Mouse (Mus musculus): Measurements from ENCODE around the gene Mipol1. TPM values are rescaled to one million over a fixed set of nuclear protein-coding genes. Genes with fewer than 3 reads are reported as not detected.

The Mipol1 gene
- 8.1 and 8.8 TPM in 2 replicates for polyA plus RNA-seq (2014; fragmentation: Nextera tagmentation; extraction: Ambion mirVana)

DNA sequence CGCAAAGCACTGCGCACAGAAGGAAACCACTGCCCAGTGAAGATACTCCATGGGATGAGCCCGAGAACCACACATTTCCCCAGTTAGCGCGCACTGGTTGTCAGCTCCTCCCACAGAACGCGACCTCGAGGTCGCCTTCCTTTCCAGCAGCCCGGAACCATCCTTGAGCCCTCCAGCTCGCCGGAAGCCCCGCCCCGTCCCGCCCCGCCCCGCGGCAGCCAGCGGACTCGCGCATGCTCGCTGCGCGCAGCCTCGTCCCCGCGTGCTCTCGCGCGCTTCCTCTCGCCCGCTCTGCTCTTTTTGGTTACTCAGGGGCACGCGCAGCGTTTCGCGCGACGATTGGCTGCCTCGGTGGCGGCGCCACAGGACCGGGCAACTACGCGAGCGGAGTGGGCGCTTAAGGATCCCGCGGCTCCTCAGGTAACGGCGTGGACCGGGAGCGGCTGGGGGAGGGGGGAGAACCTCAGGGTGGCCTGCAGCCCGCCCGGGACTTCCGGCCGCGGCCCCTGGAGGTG lies at the start of gene Mipol1, which contains the start of gene Prps1l3:
TSS of gene Mipol1 (plus strand) at position 236 of the 515 bp plus-strand sequence.
TSS of gene Prps1l3 (plus strand) at position 221 of the 515 bp plus-strand sequence.
- H3K9me3 ChIP-seq (ENCODE audit: control insufficient read depth, low read length), result no peaks in the 10 kb centered on the region
- peak within 1 kb of the TSS; percentile 63 for H3K4me2 ChIP-seq (ENCODE audit: low read depth, low read length, severe bottlenecking)
- no peaks in the 10 kb centered on the region for H3K36me3 ChIP-seq (ENCODE audit: control insufficient read depth, insufficient read depth, low read length)
- DNase-seq (ENCODE audit: low spot score) (peak; percentile 98), ATAC-seq (replicated peaks; ENCODE audit: low FRiP score) (peak; percentile 96)
- peak within 1 kb of the TSS; percentile 59 for H3K4me3 ChIP-seq (ENCODE audit: low read depth, low read length)
- no peaks in the 10 kb centered on the region for H3K4me1 ChIP-seq (replicated peaks; ENCODE audit: control insufficient read depth, insufficient read depth, low read length)
- H3K27ac ChIP-seq (ENCODE audit: low read depth, low read length), result peak within 1 kb of the TSS; percentile 78
- no peaks in the 10 kb centered on the region for H3K27me3 ChIP-seq (ENCODE audit: control insufficient read depth, insufficient read depth, low read length)
- peak within 1 kb of the TSS; percentile 76 for H3K9ac ChIP-seq (ENCODE audit: low read length)
- WGBS, result under 1% methylated on average over 56 of the region's 58 CpGs

DNA sequence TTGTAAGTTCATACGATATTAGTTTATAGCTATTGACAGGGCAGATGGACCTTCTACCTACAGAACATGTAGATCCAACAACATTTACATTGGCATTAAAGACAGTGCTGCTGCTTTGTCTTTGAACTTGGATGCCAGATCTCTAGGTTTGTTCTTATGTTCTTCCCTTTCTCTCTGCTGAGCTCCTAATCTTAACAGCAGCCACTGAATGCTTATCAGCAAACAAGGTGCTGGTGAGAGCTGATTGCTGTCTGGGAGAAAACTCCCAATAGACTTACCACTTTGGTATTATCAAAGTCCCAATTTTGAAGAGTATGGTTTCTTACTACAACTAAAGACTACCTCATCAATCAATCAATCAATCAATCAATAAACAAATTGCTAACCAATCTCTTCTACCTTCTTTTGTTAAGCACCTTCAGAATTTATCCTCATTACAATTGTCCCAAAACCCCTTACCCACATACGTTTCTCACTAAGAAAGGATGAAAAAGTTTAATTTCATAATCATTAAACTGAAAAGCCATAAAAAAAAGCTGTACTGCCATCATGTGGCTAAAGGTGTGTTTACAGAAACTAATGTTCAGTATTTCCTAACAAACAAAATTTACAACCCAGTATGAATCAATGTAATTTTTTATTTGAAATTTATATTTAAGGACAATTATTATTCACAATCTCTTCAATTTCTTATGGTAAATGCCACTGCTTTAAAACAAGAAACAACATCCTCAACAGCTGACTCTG lies 45.7 kb upstream of the Mipol1 start:
- H3K27ac ChIP-seq (ENCODE audit: low read depth, low read length), result no peak overlapping the region
- H3K36me3 ChIP-seq (ENCODE audit: control insufficient read depth, insufficient read depth, low read length), result no peaks in the 10 kb centered on the region
- DNase-seq (ENCODE audit: low spot score), result no peak
- H3K4me2 ChIP-seq (ENCODE audit: low read depth, low read length, severe bottlenecking), result no peak overlapping the region
- peaks cover 2% of the 10 kb centered on the region; the same call in 1 of the 2 replicates for H3K4me1 ChIP-seq (replicated peaks; ENCODE audit: control insufficient read depth, insufficient read depth, low read length)
- H3K9ac ChIP-seq (ENCODE audit: low read length), result no peak overlapping the region
- H3K9me3 ChIP-seq (ENCODE audit: control insufficient read depth, low read length), result no peaks in the 10 kb centered on the region
- H3K4me3 ChIP-seq (ENCODE audit: low read depth, low read length), result no peak overlapping the region
- H3K27me3 ChIP-seq (ENCODE audit: control insufficient read depth, insufficient read depth, low read length), result no peaks in the 10 kb centered on the region
- ATAC-seq (replicated peaks; ENCODE audit: low FRiP score), result no peak
- 69% methylated on average over 2 of the region's 2 CpGs for WGBS

DNA sequence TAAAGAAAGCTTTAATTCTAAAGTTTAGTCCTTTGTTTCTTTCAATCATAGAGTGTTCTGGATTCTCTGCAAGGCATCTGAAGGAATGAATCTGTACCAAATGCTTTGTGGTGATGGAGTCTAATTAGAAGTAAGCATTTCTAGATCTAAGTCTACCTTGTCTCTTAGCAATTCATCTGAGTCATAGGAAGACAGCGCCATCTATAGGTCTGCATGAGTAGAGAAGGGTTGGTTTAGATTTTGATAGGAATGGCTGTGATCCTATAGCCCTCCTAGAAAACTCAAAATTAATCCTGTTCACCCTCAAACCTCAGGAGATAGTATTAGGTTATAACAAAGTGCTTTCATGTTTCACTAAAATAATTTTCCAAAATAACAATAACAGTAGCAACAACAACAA lies 44.8 kb upstream of the Mipol1 start:
- H3K9me3 ChIP-seq (ENCODE audit: control insufficient read depth, low read length), result no peaks in the 10 kb centered on the region
- no peak overlapping the region for H3K4me3 ChIP-seq (ENCODE audit: low read depth, low read length)
- no peaks in the 10 kb centered on the region for H3K27me3 ChIP-seq (ENCODE audit: control insufficient read depth, insufficient read depth, low read length)
- DNase-seq (ENCODE audit: low spot score) (no peak), ATAC-seq (replicated peaks; ENCODE audit: low FRiP score) (no peak)
- no peak overlapping the region for H3K4me2 ChIP-seq (ENCODE audit: low read depth, low read length, severe bottlenecking)
- H3K36me3 ChIP-seq (ENCODE audit: control insufficient read depth, insufficient read depth, low read length), result no peaks in the 10 kb centered on the region
- no peak overlapping the region for H3K9ac ChIP-seq (ENCODE audit: low read length)
- no peaks in the 10 kb centered on the region for H3K4me1 ChIP-seq (replicated peaks; ENCODE audit: control insufficient read depth, insufficient read depth, low read length)
- no peak overlapping the region for H3K27ac ChIP-seq (ENCODE audit: low read depth, low read length)
- WGBS, result 3% methylated on average over 1 of the region's 1 CpGs

DNA sequence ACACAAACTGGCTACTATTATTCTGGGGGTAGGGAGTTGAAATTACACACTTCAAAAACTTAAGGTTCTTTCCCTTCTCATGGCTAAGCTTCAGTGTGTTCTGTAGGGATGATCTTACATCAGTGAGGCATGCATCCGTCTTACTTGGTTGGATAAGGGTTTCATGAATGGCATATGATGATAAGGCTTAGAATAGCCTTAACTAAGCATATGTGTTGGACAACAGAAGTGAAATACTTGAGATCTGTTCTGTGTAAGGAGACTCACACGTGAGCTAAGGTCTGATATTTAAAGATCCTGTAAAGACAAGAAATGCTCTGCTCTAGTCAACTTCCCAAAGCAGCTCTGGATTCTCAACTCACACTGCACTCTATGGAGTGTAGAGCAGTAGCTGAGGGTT lies 44.1 kb upstream of the Mipol1 start:
- 83% methylated on average over 2 of the region's 2 CpGs for WGBS
- no peak overlapping the region for H3K27ac ChIP-seq (ENCODE audit: low read depth, low read length)
- no peak overlapping the region for H3K4me2 ChIP-seq (ENCODE audit: low read depth, low read length, severe bottlenecking)
- H3K9ac ChIP-seq (ENCODE audit: low read length), result no peak overlapping the region
- H3K9me3 ChIP-seq (ENCODE audit: control insufficient read depth, low read length), result no peaks in the 10 kb centered on the region
- H3K4me1 ChIP-seq (replicated peaks; ENCODE audit: control insufficient read depth, insufficient read depth, low read length), result no peaks in the 10 kb centered on the region
- no peaks in the 10 kb centered on the region for H3K36me3 ChIP-seq (ENCODE audit: control insufficient read depth, insufficient read depth, low read length)
- ATAC-seq (replicated peaks; ENCODE audit: low FRiP score) (no peak), DNase-seq (ENCODE audit: low spot score) (no peak)
- no peaks in the 10 kb centered on the region for H3K27me3 ChIP-seq (ENCODE audit: control insufficient read depth, insufficient read depth, low read length)
- H3K4me3 ChIP-seq (ENCODE audit: low read depth, low read length), result no peak overlapping the region

DNA sequence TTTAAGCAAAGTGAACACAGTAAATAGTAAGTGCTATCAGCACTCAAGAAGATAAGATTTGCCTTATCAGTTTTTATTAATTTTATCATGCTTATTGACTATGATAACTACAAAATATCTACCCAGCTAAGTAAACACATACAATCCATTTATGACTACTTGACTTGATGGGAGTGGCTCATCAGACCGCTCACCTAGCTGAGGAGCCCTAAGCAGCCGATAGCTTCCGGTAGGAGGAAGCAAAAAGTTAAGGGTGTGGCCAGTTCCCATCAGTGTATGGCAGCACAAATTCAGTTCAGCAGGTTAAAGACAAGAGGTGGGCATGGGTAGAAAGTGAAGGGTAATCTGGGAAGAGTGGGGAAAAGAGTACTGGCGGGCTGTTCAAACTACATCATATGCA lies 43.2 kb upstream of the Mipol1 start:
- Histone ChIP-seq H3K36me3 (ENCODE audit: control insufficient read depth, insufficient read depth, low read length) (no peaks in the 10 kb centered on the region), H3K27ac (ENCODE audit: low read depth, low read length) (no peak overlapping the region), H3K9ac (ENCODE audit: low read length) (no peak overlapping the region), H3K4me2 (ENCODE audit: low read depth, low read length, severe bottlenecking) (no peak overlapping the region), H3K4me3 (ENCODE audit: low read depth, low read length) (no peak overlapping the region), H3K9me3 (ENCODE audit: control insufficient read depth, low read length) (no peaks in the 10 kb centered on the region), H3K4me1 (replicated peaks; ENCODE audit: control insufficient read depth, insufficient read depth, low read length) (no peaks in the 10 kb centered on the region), H3K27me3 (ENCODE audit: control insufficient read depth, insufficient read depth, low read length) (no peaks in the 10 kb centered on the region)
- ATAC-seq (replicated peaks; ENCODE audit: low FRiP score), result no peak
- no peak for DNase-seq (ENCODE audit: low spot score)
- 91% methylated on average over 4 of the region's 4 CpGs for WGBS

DNA sequence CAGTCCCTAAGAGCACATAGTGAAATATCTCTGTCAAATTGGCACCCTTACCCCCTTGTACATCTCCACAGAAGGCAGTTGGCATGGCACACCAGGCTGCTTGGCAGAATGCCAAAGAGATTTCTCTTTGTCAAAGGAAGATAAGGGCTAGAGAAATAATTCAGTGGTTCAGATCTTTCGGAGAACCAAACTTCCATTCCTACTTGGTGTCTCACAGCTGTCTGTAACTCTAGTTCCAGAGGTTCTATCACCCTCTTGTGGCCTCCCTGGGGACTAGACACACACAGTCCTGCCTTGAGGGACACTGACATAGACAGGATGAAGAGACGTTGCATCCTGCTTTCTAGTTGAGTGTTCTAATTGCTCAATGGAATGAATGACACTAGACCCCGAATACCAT lies 35.6 kb upstream of the Mipol1 start:
- DNase-seq (ENCODE audit: low spot score), result no peak
- no peak overlapping the region for H3K27ac ChIP-seq (ENCODE audit: low read depth, low read length)
- no peak for ATAC-seq (replicated peaks; ENCODE audit: low FRiP score)
- H3K9me3 ChIP-seq (ENCODE audit: control insufficient read depth, low read length), result no peaks in the 10 kb centered on the region
- no peaks in the 10 kb centered on the region for H3K36me3 ChIP-seq (ENCODE audit: control insufficient read depth, insufficient read depth, low read length)
- no peak overlapping the region for H3K4me3 ChIP-seq (ENCODE audit: low read depth, low read length)
- no peaks in the 10 kb centered on the region; the same call in 1 of the 2 replicates for H3K4me1 ChIP-seq (replicated peaks; ENCODE audit: control insufficient read depth, insufficient read depth, low read length)
- WGBS, result 47% methylated on average over 3 of the region's 3 CpGs
- no peaks in the 10 kb centered on the region for H3K27me3 ChIP-seq (ENCODE audit: control insufficient read depth, insufficient read depth, low read length)
- H3K4me2 ChIP-seq (ENCODE audit: low read depth, low read length, severe bottlenecking), result no peak overlapping the region
- no peak overlapping the region for H3K9ac ChIP-seq (ENCODE audit: low read length)

DNA sequence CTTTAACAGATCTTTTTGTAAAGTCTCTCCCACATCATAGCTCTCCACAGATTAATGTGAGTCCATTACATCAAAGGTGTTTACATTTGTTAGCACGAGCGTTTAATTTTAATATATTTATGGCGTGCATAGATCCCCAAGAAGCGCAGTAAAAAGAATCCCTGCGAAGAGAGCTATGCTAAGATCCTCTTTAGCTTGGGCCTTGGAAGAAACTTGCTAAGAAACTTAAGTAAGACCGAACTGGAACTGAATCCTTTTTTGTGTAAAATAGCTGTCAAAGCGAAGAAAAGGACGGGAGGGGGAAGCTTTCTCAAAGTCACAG lies 34.0 kb upstream of the Mipol1 start:
- Histone ChIP-seq H3K9ac (ENCODE audit: low read length) (peak overlapping the region; percentile 59), H3K9me3 (ENCODE audit: control insufficient read depth, low read length) (no peaks in the 10 kb centered on the region), H3K36me3 (ENCODE audit: control insufficient read depth, insufficient read depth, low read length) (no peaks in the 10 kb centered on the region), H3K4me3 (ENCODE audit: low read depth, low read length) (peak overlapping the region; percentile 50), H3K4me2 (ENCODE audit: low read depth, low read length, severe bottlenecking) (peak overlapping the region; percentile 88), H3K4me1 (replicated peaks; ENCODE audit: control insufficient read depth, insufficient read depth, low read length) (no peaks in the 10 kb centered on the region; the same call in 1 of the 2 replicates), H3K27me3 (ENCODE audit: control insufficient read depth, insufficient read depth, low read length) (no peaks in the 10 kb centered on the region), H3K27ac (ENCODE audit: low read depth, low read length) (no peak overlapping the region; the same call in 1 of the 2 replicates)
- DNase-seq (ENCODE audit: low spot score) (no peak), ATAC-seq (replicated peaks; ENCODE audit: low FRiP score) (no peak)
- WGBS, result 8% methylated on average over 8 of the region's 8 CpGs

DNA sequence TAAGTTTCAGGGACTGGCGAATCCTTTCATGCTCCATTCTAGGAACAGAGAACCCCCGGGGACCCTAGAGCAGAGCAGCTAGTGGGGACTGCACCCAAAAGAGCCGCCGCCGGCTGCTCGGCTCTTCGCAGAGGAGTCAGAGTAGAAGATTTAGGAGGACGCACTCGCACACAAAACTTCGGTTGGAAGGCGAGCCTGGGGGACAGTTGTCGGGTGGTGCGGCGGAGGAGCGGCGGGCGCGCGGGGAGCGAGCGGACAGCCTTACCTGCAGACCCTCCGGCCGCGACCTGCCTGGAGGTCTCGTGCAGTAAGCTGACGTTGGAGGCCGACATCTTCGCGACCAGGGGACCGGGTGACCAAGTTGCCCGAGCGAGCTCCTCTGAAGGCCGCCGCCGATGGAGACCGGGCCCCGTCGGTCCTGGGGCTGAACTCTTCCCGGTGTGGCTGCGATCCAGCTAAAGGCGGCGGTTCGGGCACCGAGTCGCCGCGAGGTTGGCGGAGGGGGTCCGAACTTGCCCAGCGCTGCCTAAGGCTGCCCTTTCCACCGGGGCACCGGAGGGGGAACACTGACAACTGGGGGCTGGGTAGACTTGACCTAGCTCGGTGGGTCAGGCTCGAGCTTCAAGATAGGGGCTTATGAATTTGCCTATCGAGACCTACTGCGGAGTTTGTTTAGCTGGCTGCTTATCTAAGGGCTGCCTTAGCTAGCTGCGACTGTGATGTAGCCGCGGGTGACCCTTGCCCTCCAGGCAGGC lies 33.4 kb upstream of the Mipol1 start:
- Histone ChIP-seq H3K9ac (ENCODE audit: low read length) (peak overlapping the region; percentile 59), H3K4me1 (replicated peaks; ENCODE audit: control insufficient read depth, insufficient read depth, low read length) (no peaks in the 10 kb centered on the region; the same call in 1 of the 2 replicates), H3K9me3 (ENCODE audit: control insufficient read depth, low read length) (no peaks in the 10 kb centered on the region), H3K27ac (ENCODE audit: low read depth, low read length) (no peak overlapping the region; the same call in 1 of the 2 replicates), H3K4me3 (ENCODE audit: low read depth, low read length) (peak overlapping the region; percentile 50), H3K27me3 (ENCODE audit: control insufficient read depth, insufficient read depth, low read length) (no peaks in the 10 kb centered on the region), H3K36me3 (ENCODE audit: control insufficient read depth, insufficient read depth, low read length) (no peaks in the 10 kb centered on the region), H3K4me2 (ENCODE audit: low read depth, low read length, severe bottlenecking) (peak overlapping the region; percentile 88)
- under 1% methylated on average over 59 of the region's 59 CpGs for WGBS
- DNase-seq (ENCODE audit: low spot score), result peak; percentile 72
- ATAC-seq (replicated peaks; ENCODE audit: low FRiP score), result peak; percentile 72

All from forebrain, embryonic 11.5 days (tissue).